Mouse (Mus musculus) kidney, postnatal 25 days (tissue): ENCODE measurements at regions not wholly inside any gene's neighbourhood (a gene's known extent, or its start where the extent isn't known, plus 50 kb on each side); places are given as distances from the start of the nearest gene placed in this dataset.

Source experiments
- DNase-seq, 2 experiments: peaks; one replicate each; pipeline ENCODE4 v3.0.0; 2021; ENCODE audit warnings: mixed read lengths in 2 of 2

GRCm38 (mm10) chr5:119944371-119944770 is 111.9 kb downstream of the Tbx5 start:
- no peak for DNase-seq

GRCm38 (mm10) chr5:119948399-119948798 is 115.9 kb downstream of the Tbx5 start:
- DNase-seq, result no peak

- DNase-seq, result no peak
Observed at GRCm38 (mm10) chr5:119952085-119952484, 119.6 kb downstream of the Tbx5 start.

GRCm38 (mm10) chr5:119953189-119953588 is 120.7 kb downstream of the Tbx5 start:
- no peak for DNase-seq

- DNase-seq, result no peak
Observed at GRCm38 (mm10) chr5:119953811-119954566, 121.5 kb downstream of the Tbx5 start.

GRCm38 (mm10) chr5:119958942-119959341 is 126.5 kb downstream of the Tbx5 start:
- DNase-seq, result no peak

- DNase-seq, result peak in 1 of 2 experiments; percentile 3
Observed at GRCm38 (mm10) chr5:119964751-119965150, 132.3 kb downstream of the Tbx5 start.

- DNase-seq, result no peak
Observed at GRCm38 (mm10) chr5:119971286-119971685, 138.8 kb downstream of the Tbx5 start.

- no peak for DNase-seq
Observed at GRCm38 (mm10) chr5:119972802-119973437, 140.5 kb downstream of the Tbx5 start.

GRCm38 (mm10) chr5:119978096-119978715 is 138.1 kb upstream of the Rbm19 start:
- no peak for DNase-seq

GRCm38 (mm10) chr5:119981111-119981807 is 135.0 kb upstream of the Rbm19 start:
- no peak for DNase-seq

- no peak for DNase-seq
Observed at GRCm38 (mm10) chr5:119984206-119984605, 132.1 kb upstream of the Rbm19 start.

GRCm38 (mm10) chr5:119992130-119992529 is 124.1 kb upstream of the Rbm19 start:
- DNase-seq, result no peak

- DNase-seq, result no peak
Observed at GRCm38 (mm10) chr5:119995726-119996125, 120.5 kb upstream of the Rbm19 start.

- DNase-seq, result no peak
Observed at GRCm38 (mm10) chr5:120005696-120006469, 110.4 kb upstream of the Rbm19 start.

GRCm38 (mm10) chr5:120007738-120008137 is 108.5 kb upstream of the Rbm19 start:
- DNase-seq, result no peak

GRCm38 (mm10) chr5:120008306-120008705 is 108.0 kb upstream of the Rbm19 start:
- no peak for DNase-seq

- no peak for DNase-seq
Observed at GRCm38 (mm10) chr5:120015417-120015816, 100.8 kb upstream of the Rbm19 start.

- DNase-seq, result no peak
Observed at GRCm38 (mm10) chr5:120018126-120018525, 98.1 kb upstream of the Rbm19 start.

GRCm38 (mm10) chr5:120020748-120021147 is 95.5 kb upstream of the Rbm19 start:
- DNase-seq, result no peak

GRCm38 (mm10) chr5:120022276-120022675 is 94.0 kb upstream of the Rbm19 start:
- DNase-seq, result no peak

- no peak for DNase-seq
Observed at GRCm38 (mm10) chr5:120024071-120024470, 92.2 kb upstream of the Rbm19 start.

- no peak for DNase-seq
Observed at GRCm38 (mm10) chr5:120025212-120025611, 91.1 kb upstream of the Rbm19 start.
